10 mouse cellular contexts compared by ENCODE assay signal in the genomic region with DNA sequence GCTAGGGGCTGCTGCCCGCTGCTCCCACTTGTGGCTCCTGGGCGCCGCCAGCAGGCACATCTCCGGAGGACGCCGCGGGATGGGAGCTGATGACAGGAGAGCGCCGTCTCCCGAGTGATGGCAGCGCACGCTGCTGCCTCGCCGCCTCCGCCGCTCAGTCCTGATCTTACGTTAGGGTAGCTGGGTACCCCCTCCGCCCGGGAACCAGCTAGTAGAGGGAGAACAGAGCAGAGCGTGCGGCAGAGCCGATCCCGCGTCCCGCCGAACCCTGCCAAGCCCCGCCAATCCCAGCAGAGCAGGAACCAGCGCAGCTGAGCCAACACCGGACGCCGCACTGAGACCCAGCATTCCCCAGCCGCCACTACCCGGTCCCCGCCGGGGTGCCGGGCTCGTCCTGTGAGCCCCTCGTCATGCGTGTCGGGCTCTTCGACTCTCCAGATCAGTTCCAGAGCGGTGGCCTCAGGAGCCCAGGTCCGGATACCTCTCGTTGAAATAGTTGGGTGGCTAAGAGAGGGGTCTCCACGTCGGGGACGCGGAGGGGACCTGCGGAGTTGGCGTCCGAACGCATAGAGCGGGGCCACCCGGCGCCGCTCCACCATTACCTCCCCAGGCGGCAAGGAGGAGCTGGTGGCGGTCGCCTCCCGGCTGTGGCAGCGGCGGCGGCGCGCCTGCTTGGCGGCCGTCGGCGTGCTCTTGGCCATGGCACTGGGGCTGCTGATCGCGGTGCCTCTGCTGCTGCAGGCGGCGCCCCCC. TPM values are rescaled to one million over a fixed set of nuclear protein-coding genes. Genes with fewer than 3 reads are reported as not detected.
DNase-seq lines count a peak whose midpoint lies in the region; ATAC-seq lines count a peak whose summit lies in the region.
"Had no signal": no experiment of that assay in that cellular context is flagged by ENCODE, and none has a peak within 500 bp of the region (broad histone marks: within the 10 kb centered on the region; RNA-seq: fewer than 3 reads in every experiment).

A gene (plus strand): TSS at position 164 of the 753 bp plus-strand sequence.

- H3K9ac ChIP-seq in kidney, embryonic 14.5 days (ENCODE audit: low read depth, low read length): no peak within 1 kb of the TSS

- no peak within 1 kb of the TSS for H3K27ac ChIP-seq in kidney, embryonic 14.5 days (ENCODE audit: low read depth, low read length)
- no peak within 1 kb of the TSS for H3K27ac ChIP-seq in limb, embryonic 10.5 days

- peaks cover 13% of the 10 kb centered on the region; the same call in 1 of the 2 replicates for H3K4me1 ChIP-seq in kidney, embryonic 14.5 days (ENCODE audit: control insufficient read depth, insufficient read depth, low read length)
- H3K4me1 ChIP-seq in limb, embryonic 10.5 days: peaks cover 26% of the 10 kb centered on the region

- peaks cover 79% of the 10 kb centered on the region for H3K27me3 ChIP-seq in kidney, embryonic 14.5 days (ENCODE audit: control insufficient read depth, insufficient read depth, low read length)
- H3K27me3 ChIP-seq in limb, embryonic 10.5 days (ENCODE audit: low read depth, poor library complexity, severe bottlenecking): peaks cover 100% of the 10 kb centered on the region

- peak within 1 kb of the TSS; percentile 39 for H3K4me2 ChIP-seq in kidney, embryonic 14.5 days (replicated peaks; ENCODE audit: low read depth, low read length)

- no peaks in the 10 kb centered on the region for H3K36me3 ChIP-seq in kidney, embryonic 14.5 days (ENCODE audit: control insufficient read depth, insufficient read depth, low read length)
- H3K36me3 ChIP-seq in limb, embryonic 10.5 days: no peaks in the 10 kb centered on the region

- under 1% methylated on average over 50 of the region's 73 CpGs for WGBS in kidney, embryonic 14.5 days
- WGBS in limb, embryonic 10.5 days: under 1% methylated on average over 73 of the region's 73 CpGs

- no peak for DNase-seq in kidney, postnatal 25 days
- DNase-seq in brain, adult 2 months (ENCODE audit: low read depth, low spot score): peak; percentile 53
- DNase-seq in frontal cortex, postnatal 36 days (ENCODE audit: low spot score in 2 of 2): peak; percentile 26 to 35
- DNase-seq in limb, embryonic 10.5 days (ENCODE audit: low spot score): peak; percentile 60
- peak; percentile 48 for DNase-seq in right cerebral cortex, adult 18-20 months
- DNase-seq in gastrocnemius, postnatal 25 days: no peak
- DNase-seq in cerebellum, postnatal 36 days: no peak

- peak within 1 kb of the TSS; percentile 31 for H3K4me3 ChIP-seq in kidney, embryonic 14.5 days (ENCODE audit: low read length)
- peak within 1 kb of the TSS; percentile 41 for H3K4me3 ChIP-seq in limb, embryonic 10.5 days

- no peaks in the 10 kb centered on the region for H3K9me3 ChIP-seq in kidney, embryonic 14.5 days (ENCODE audit: control insufficient read depth, low read length)
- no peaks in the 10 kb centered on the region for H3K9me3 ChIP-seq in limb, embryonic 10.5 days (replicated peaks)

- peak; percentile 34; the same call in 1 of the 2 replicates for ATAC-seq in kidney, embryonic 14.5 days (ENCODE audit: low FRiP score, low TSS enrichment)
- ATAC-seq: Patski had no signal

RNA-seq across cellular contexts. Expression of the gene that starts here (rescaled TPM):
- polyA plus RNA-seq in kidney, embryonic 14.5 days (2014; fragmentation: Nextera tagmentation; extraction: Ambion mirVana): not detected in 2 replicates
- polyA plus RNA-seq in limb, embryonic 10.5 days (2016; fragmentation: Nextera tagmentation; extraction: Ambion mirVana): 0.14 TPM in 1 of 2 replicates, not detected in the other
- total RNA-seq in gastrocnemius, postnatal 25 days (2021): not detected
- total RNA-seq: heart, postnatal 14 days had no signal
- polyA plus RNA-seq: Patski had no signal

Comparison
In these comparisons a context has a peak if more than half of its experiments do, and no peak if none do; other contexts are left out.
1. Peak in ATAC-seq, H3K4me3 ChIP-seq and H3K4me2 ChIP-seq in kidney, embryonic 14.5 days; RNA of the gene not detected or under 1 TPM.
2. Peak in DNase-seq and H3K4me3 ChIP-seq in limb, embryonic 10.5 days; RNA of the gene not detected or under 1 TPM.
3. DNase-seq: peak in brain, adult 2 months (single experiment), frontal cortex, postnatal 36 days (2 of 2) and right cerebral cortex, adult 18-20 months (single experiment); none in kidney, postnatal 25 days (0 of 2), gastrocnemius, postnatal 25 days (single experiment) and cerebellum, postnatal 36 days (0 of 2).